Mouse (Mus musculus) forebrain, embryonic 11.5 days (tissue): ENCODE measurements at regions not wholly inside any gene's neighbourhood (a gene's known extent, or its start where the extent isn't known, plus 50 kb on each side); places are given as distances from the start of the nearest gene placed in this dataset.
"Not testable (repeated sequence)": the region's sequence is repeated elsewhere in the genome, so short reads cannot be mapped to it uniquely, and the experiment has no call there.

Source experiments
- ATAC-seq: fragments of 200-750 bp; cut with Nextera tagmentation; replicated peaks from 2 replicates; pipeline ENCODE4 v1.8.0; 2017; ENCODE audit warnings: moderate TSS enrichment; ENCODE audit not compliant: low FRiP score
- DNase-seq: peaks from one replicate; pipeline ENCODE4 v3.0.0-alpha.2; 2017; ENCODE audit warnings: low spot score
- H3K27ac ChIP-seq: fragments of 300-500 bp; sonication (generic); 2 replicates; pipeline ENCODE4 v1.5.1; 2014; ENCODE audit warnings: low read depth, low read length
- H3K27me3 ChIP-seq: fragments of 300-500 bp; sonication (generic); 2 replicates; pipeline ENCODE4 v1.6.1; 2014; ENCODE audit warnings: mild to moderate bottlenecking, low read length, mixed read lengths; ENCODE audit not compliant: control insufficient read depth, insufficient read depth
- H3K36me3 ChIP-seq: fragments of 300-500 bp; sonication (generic); 2 replicates; pipeline ENCODE4 v1.6.1; 2014; ENCODE audit warnings: mild to moderate bottlenecking, low read length, moderate library complexity, mixed read lengths; ENCODE audit not compliant: control insufficient read depth, insufficient read depth
- H3K4me1 ChIP-seq: fragments of 300-500 bp; sonication (generic); replicated peaks from 2 replicates; pipeline ENCODE4 v1.6.1; 2014; ENCODE audit warnings: low read length, mixed read lengths; ENCODE audit not compliant: control insufficient read depth, insufficient read depth
- H3K4me2 ChIP-seq: fragments of 300-500 bp; sonication (generic); 2 replicates; pipeline ENCODE4 v1.6.1; 2014; ENCODE audit warnings: low read depth, mild to moderate bottlenecking, low read length, moderate library complexity, mixed read lengths; ENCODE audit not compliant: severe bottlenecking
- H3K4me3 ChIP-seq: fragments of 300-500 bp; sonication (generic); 2 replicates; pipeline ENCODE4 v1.5.1; 2014; ENCODE audit warnings: low read depth, low read length
- H3K9ac ChIP-seq: fragments of 300-500 bp; sonication (generic); 2 replicates; pipeline ENCODE4 v1.6.1; 2014; ENCODE audit warnings: low read length
- H3K9me3 ChIP-seq: fragments of 300-500 bp; sonication (generic); 2 replicates; pipeline ENCODE4 v1.6.1; 2016; ENCODE audit warnings: low read length, mixed read lengths; ENCODE audit not compliant: control insufficient read depth
- WGBS: fragments of 180-500 bp; shearing (Covaris S2); extraction: QIAGEN DNeasy Blood & Tissue Kit; methylation state at CpG from one replicate; pipeline ENCODE4 v1.1.7; 2014; 5-methylcytosine and 5-hydroxymethylcytosine counted together

DNA sequence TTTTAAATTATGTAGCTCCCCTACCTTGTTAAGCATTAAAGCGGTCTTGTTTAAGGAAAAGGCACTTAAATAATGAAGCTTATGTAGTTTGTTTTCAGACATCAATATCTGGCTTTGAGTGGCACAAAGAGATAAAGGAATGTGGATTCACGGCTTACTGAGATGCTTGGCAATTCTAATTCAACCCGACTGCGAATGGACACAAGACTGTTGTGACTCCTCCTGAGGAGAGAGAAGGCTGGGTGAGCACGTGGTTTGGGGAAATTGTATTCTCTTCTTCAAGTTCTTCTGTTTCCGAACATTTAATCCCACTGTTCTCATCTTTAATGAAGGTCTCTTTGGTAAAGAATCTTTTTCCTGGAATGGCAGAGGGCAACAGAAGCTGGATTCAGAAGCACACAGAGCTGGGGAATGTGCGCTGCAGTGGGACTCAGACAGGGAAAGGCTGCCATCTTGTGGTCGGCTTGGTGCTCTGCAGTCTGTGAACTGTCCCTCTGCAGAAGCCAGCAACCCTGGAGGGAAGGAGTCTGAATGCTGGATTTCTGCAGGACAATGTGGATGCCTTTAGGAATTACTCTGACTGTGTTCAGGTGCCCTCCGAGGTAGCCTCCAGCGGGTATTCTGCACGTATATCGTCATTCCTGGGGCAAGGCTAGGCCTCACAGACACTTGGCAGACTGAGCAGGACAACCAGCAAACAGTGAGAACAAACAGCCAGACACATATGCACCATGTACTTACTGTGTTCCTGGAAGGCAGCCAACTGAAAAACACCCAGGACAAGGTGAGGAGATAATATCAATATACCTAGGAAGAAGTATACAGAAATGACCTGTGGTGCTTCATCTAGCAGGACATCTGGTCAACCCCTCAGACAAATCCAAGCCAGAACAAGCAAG, 54.0 kb upstream of the Pax1 start:
- Histone ChIP-seq H3K4me2 (no peak overlapping the region), H3K27me3 (peaks cover 3% of the 10 kb centered on the region; the same call in 1 of the 2 replicates), H3K27ac (no peak overlapping the region), H3K4me3 (no peak overlapping the region), H3K4me1 (no peaks in the 10 kb centered on the region), H3K9me3 (no peaks in the 10 kb centered on the region), H3K36me3 (no peaks in the 10 kb centered on the region), H3K9ac (no peak overlapping the region)
- ATAC-seq (peak; percentile 90), DNase-seq (peak; percentile 85)
- WGBS: 17% methylated on average over 12 of the region's 12 CpGs

DNA sequence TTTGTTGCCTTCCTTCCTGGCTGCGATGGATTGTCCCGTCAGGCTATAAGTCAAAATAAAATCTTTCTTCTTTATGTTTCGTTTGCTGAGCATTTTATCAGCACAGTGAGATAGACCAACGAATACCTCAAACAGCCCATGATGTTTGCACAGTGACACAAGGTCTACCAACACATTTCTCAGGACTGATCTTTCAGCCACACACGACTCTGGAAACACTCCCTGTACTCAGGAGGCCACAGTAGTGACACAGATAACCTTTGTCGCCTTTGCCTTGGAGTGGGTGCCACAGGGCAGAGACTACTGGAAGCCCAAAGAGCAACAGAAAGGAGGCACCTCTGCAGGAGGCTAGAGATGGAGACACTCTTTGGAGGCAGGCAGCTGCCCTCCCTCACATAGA, 55.0 kb upstream of the Pax1 start:
- WGBS: 77% methylated on average over 6 of the region's 6 CpGs
- Histone ChIP-seq H3K27me3 (peaks cover 3% of the 10 kb centered on the region; the same call in 1 of the 2 replicates), H3K36me3 (no peaks in the 10 kb centered on the region), H3K9ac (no peak overlapping the region), H3K9me3 (no peaks in the 10 kb centered on the region), H3K4me3 (no peak overlapping the region), H3K4me1 (no peaks in the 10 kb centered on the region), H3K4me2 (no peak overlapping the region), H3K27ac (no peak overlapping the region)
- no peak for DNase-seq
- ATAC-seq: no peak

GRCm38 (mm10) chr2:147305262-147305661, 56.5 kb upstream of the Pax1 start:
- ATAC-seq: no peak

DNA sequence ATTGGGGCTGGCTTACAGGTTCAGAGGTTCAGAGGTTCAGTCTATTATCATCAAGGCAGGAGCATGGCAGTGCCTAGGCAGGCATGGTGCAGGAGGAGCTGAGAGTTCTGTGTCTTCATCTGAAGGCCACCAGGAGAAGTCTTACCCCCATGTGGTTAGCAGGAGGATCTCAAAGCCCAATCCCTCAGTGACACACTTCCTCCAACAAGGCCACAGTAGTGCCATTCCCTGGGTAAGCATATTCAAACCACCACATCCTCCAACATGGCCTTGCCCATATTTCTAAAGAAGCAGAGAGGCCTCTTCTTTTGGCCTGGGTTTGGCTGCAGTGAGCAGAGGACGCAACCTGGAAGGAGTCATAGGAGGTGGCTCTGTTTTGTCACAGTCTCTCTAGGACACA, 61.2 kb upstream of the Pax1 start:
- DNase-seq (no peak), ATAC-seq (no peak)
- no peak overlapping the region for H3K4me2 ChIP-seq
- no peak overlapping the region for H3K9ac ChIP-seq
- no peaks in the 10 kb centered on the region for H3K4me1 ChIP-seq
- no peaks in the 10 kb centered on the region for H3K9me3 ChIP-seq
- WGBS: 91% methylated on average over 1 of the region's 1 CpGs
- no peaks in the 10 kb centered on the region for H3K36me3 ChIP-seq
- H3K27ac ChIP-seq: no peak overlapping the region
- no peak overlapping the region for H3K4me3 ChIP-seq
- no peaks in the 10 kb centered on the region for H3K27me3 ChIP-seq

More at GRCm38 (mm10) chr2:147305262-147305661, 56.5 kb upstream of the Pax1 start:
- H3K27me3 ChIP-seq: peaks cover 3% of the 10 kb centered on the region; the same call in 1 of the 2 replicates
- no peak overlapping the region for H3K4me2 ChIP-seq
- H3K4me3 ChIP-seq: no peak overlapping the region
- no peaks in the 10 kb centered on the region for H3K4me1 ChIP-seq
- no peak overlapping the region for H3K27ac ChIP-seq
- DNase-seq: no peak
- H3K36me3 ChIP-seq: no peaks in the 10 kb centered on the region
- no peaks in the 10 kb centered on the region for H3K9me3 ChIP-seq
- no peak overlapping the region for H3K9ac ChIP-seq
- 24% methylated on average over 5 of the region's 5 CpGs for WGBS

GRCm38 (mm10) chr2:147299359-147299758, 62.4 kb upstream of the Pax1 start:
- DNase-seq (no peak), ATAC-seq (no peak)
- H3K27me3 ChIP-seq: no peaks in the 10 kb centered on the region
- no peaks in the 10 kb centered on the region for H3K9me3 ChIP-seq
- no peak overlapping the region for H3K4me2 ChIP-seq
- no peaks in the 10 kb centered on the region for H3K36me3 ChIP-seq
- no peak overlapping the region for H3K9ac ChIP-seq
- WGBS: 68% methylated on average over 3 of the region's 3 CpGs
- H3K27ac ChIP-seq: no peak overlapping the region
- H3K4me1 ChIP-seq: no peaks in the 10 kb centered on the region
- H3K4me3 ChIP-seq: no peak overlapping the region

DNA sequence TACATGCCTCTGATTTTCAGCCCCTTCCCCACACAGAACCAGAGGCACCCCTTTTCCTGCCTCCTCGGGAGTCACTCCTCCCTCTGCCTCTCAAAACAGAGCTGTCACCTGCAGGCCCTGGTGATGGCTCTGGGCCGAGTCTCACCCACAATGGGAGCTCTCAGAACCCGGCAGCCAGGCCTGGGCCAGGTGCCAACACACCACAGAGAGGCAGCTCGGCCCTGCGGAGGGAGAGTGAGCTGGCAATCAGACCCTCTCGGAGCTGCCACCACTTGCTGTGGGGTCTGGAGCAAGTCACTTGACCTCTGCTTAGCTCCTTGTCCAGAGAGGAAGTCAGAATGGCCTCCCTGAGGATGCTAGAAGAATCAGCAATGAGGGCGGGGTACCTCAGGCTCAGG, 63.2 kb upstream of the Pax1 start:
- Histone ChIP-seq H3K9me3 (no peaks in the 10 kb centered on the region), H3K9ac (no peak overlapping the region), H3K27ac (no peak overlapping the region), H3K27me3 (no peaks in the 10 kb centered on the region), H3K4me1 (no peaks in the 10 kb centered on the region), H3K36me3 (no peaks in the 10 kb centered on the region), H3K4me3 (no peak overlapping the region), H3K4me2 (no peak overlapping the region)
- 0 out of 2 replicates have a peak, but pooled peaks have one; percentile 24 for ATAC-seq
- WGBS: 71% methylated on average over 7 of the region's 7 CpGs
- DNase-seq: no peak

GRCm38 (mm10) chr2:147297876-147298498, 63.7 kb upstream of the Pax1 start:
- 86% methylated on average over 11 of the region's 11 CpGs for WGBS
- no peak overlapping the region for H3K27ac ChIP-seq

DNA sequence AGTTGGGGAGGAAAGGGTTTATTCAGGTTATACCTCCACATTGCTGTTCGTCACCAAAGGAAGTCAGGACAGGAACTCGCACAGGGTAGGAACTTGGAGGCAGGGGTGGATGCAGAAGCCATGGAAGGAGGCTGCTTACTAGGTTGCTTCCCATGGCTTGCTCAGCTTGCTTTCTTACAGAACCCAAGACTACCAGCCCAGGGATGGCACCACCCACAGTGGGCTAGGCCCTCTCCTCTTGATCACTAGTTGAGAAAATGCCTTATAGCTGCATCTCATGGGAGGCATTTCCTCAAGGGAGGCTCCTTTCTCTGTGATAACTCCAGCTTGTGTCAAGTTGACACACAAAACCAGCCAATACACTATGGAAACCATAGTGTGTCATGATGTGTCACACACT, 66.8 kb upstream of the Pax1 start:
- not testable (repeated sequence) for H3K4me3 ChIP-seq, H3K4me1 ChIP-seq, H3K36me3 ChIP-seq, H3K4me2 ChIP-seq, DNase-seq, H3K27me3 ChIP-seq, H3K9me3 ChIP-seq, H3K27ac ChIP-seq, H3K9ac ChIP-seq, ATAC-seq
- 94% methylated on average over 2 of the region's 2 CpGs for WGBS

More at GRCm38 (mm10) chr2:147297876-147298498, 63.7 kb upstream of the Pax1 start:
- H3K4me1 ChIP-seq: no peaks in the 10 kb centered on the region
- no peaks in the 10 kb centered on the region for H3K27me3 ChIP-seq
- no peak for ATAC-seq
- H3K4me2 ChIP-seq: no peak overlapping the region
- no peak overlapping the region for H3K9ac ChIP-seq
- H3K4me3 ChIP-seq: no peak overlapping the region
- H3K36me3 ChIP-seq: no peaks in the 10 kb centered on the region
- DNase-seq: no peak
- no peaks in the 10 kb centered on the region for H3K9me3 ChIP-seq
